Mouse (Mus musculus) heart, postnatal 10 days (tissue): ENCODE measurements around the gene AC170998.1. TPM values are rescaled to one million over a fixed set of nuclear protein-coding genes. Genes with fewer than 3 reads are reported as not detected.
"Not testable (repeated sequence)": the region's sequence is repeated elsewhere in the genome, so short reads cannot be mapped to it uniquely, and the experiment has no call there.

Source experiments
- DNase-seq, 2 experiments: peaks; one replicate each; pipeline ENCODE4 v3.0.0; 2021
- intact Hi-C: fragments of 180-260 bp; cut with DNase I; formaldehyde crosslinking; loops from one replicate; pipeline ENCODE4 v1.15.1; 2025
- total RNA-seq, 2 experiments: library from RNA; stranded (reverse); gene quantifications; 2 replicates each; pipeline ENCODE4 v1.2.3; 2021

Gene AC170998.1
- total RNA-seq, 2 experiments from 2014 or later = 0.45 to 0.77 TPM

DNA sequence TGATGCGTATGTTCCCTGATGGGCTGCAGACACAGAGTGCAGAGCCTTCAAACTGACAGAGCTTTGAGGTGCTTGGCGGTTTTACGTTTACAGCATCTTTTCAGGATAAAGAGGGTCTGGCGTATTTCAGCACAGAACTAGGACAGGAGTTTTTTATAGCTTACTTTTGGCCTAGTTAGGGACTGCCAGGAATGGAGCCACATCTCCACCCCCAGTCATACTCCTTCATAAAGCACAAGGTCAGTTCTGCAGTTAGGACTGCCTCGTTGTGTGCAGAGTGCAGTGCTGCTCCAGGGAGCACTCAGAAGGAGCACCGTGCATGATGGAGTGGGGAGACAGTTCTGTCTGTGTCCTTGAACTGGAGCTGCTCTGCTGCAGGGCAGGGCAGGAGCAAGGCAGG is 19.9 kb downstream of the AC170998.1 start:
- intact Hi-C loops = no loop called here
- no peak for DNase-seq

DNA sequence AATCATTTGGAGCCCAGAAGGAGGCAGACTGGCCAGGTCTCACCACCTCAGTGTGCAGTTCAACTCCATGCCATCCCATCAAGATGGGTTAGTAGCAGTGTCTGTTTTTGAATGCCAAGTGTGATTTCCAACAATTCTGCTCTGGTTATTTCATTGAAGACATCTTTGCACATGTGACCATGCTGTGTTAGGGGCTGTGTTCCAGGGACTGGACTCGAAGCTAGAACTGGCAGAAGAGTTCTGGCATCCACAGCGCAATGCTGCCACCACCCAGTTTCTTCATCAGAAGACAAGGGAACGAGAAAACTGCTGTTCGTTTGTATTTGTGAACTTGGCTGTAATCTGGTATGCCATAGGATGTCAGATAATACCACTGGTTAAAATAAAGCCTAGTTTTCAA is 22.1 kb downstream of the AC170998.1 start:
- DNase-seq = no peak
- intact Hi-C loops = no loop called here

DNA sequence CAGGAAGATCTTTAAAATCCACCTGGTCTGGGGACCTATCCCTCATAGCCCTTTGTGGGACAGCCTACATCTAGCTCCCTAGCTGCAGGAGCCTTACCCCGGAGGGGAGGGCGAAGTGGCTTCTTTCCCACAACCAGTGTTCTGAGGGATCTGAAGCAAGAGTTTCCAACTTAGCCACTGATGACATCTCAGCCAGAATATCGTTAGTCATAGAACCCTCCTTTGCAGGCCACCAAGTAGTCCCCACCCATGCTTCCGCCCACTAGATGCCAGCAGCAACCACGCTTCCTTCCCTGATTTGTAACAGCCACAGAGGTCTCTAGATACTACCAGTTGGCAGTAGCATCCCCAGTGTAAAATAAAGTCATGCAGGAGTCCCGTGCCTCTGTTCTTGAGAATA is 24.7 kb downstream of the AC170998.1 start:
- intact Hi-C loops = no loop called here
- DNase-seq = peak in 1 of 2 experiments; percentile 44

DNA sequence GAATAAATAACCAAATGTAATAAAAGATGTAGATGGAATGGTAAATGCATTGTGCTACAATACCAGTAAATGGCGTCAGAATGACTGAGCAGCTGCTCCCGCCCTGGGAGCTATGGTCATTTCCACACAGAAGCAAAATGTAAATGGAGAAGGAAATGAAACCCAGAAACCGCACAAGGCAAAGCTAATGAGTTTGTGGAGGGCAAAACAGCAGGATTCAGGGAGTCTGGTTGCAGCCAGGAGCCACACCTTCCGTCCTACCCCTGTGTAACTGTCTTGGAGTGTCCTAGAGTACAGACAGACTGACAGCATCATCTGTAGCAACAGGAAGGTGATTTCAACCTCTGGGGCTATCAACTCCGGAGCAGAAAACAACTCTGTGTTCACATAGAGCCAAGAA is 30.6 kb downstream of the AC170998.1 start:
- DNase-seq = no peak
- intact Hi-C loops = no loop called here

DNA sequence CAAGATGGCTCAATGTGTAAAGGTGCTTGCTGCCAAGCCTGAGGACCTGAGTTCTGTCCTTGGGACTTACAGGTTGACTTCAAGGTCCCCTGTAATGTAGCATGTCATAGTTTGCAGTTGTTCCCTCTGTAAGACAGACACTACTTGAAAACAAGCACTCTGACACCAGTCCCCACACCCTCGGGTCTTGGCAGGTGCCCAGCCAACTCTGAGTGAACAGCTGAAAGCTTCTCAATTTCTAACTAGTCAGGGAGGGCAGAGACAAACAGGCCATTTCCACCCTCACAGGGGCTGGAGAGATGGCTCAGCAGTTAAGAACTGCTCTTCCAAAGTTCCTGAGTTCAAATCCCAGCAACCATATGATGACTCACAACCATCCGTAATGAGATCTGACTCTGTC is 31.6 kb downstream of the AC170998.1 start:
- intact Hi-C loops = no loop called here
- no peak for DNase-seq

DNA sequence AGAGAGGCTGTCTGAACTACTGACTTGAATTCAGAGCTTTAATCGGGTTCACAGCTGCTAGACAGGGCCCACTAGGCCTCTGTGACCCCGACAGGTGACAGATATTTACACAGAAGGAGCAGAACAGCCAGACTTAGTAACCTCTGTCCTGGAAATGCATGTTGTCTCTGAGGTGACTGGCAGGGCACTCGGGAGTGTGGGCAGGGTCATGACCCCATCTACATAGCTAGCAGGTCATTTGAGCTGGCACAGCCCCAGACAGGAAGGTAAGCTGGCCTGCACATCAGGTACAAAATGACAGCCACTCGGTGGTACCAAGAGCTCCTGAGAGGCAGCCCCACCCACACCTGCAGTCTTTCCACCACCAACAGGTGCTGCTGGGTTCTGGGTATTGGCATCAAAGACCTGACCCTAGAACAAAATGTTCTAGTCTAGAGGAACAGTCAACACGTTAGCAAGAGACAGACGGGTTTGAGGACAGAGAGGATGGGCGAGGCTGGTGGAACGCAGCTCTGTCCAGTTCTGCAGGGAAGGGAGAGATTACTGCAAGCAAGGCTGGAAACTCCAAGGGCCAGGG is 34.9 kb downstream of the AC170998.1 start:
- intact Hi-C loops = no loop called here
- no peak for DNase-seq

DNA sequence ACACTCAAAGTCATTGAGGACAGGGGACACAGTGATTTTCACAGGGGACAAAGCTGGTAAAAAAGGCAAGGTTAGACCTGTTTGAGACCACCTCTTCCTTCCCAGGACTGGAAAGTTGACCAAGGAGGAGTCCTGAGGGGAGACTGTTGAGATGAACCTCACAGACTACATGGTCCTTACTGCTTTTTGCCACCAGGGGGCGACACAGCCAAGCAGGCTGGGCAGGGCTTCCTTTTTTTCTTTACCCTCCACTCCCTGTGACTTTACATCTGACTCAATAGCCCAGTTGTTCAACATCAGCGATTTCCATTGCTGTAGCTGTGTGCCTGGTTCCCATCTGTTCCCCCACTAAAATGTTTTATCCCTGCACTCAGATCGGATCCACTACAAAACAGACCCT is 36.0 kb downstream of the AC170998.1 start:
- intact Hi-C loops = loop anchor here (1.0 to 2.0 kb wide), 2 partner anchors 39 to 164 kb away; partner anchors contain the start of gene Brpf3
- DNase-seq = peak; percentile 80 to 90

DNA sequence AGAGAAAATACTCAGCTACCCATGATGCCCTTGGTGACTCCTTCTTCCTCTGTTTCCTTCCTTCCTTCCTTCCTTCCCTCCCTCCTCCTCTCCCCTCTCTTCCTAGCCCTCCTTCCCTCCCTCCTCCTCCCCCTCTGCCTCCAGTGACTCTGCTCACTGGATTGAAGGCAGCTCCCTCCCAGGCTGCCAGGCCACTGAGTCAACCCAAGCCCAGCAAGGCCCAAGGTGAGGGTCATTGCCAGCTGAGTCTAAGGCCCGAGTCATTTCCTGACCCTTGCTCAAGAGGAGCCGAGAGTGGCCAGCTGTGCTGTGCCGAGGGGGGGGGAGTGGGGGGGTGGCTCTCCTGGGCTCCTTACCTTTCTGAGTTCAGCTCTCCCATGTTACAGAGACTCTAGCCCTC is 40.3 kb downstream of the AC170998.1 start:
- intact Hi-C loops = no loop called here
- DNase-seq = no peak

DNA sequence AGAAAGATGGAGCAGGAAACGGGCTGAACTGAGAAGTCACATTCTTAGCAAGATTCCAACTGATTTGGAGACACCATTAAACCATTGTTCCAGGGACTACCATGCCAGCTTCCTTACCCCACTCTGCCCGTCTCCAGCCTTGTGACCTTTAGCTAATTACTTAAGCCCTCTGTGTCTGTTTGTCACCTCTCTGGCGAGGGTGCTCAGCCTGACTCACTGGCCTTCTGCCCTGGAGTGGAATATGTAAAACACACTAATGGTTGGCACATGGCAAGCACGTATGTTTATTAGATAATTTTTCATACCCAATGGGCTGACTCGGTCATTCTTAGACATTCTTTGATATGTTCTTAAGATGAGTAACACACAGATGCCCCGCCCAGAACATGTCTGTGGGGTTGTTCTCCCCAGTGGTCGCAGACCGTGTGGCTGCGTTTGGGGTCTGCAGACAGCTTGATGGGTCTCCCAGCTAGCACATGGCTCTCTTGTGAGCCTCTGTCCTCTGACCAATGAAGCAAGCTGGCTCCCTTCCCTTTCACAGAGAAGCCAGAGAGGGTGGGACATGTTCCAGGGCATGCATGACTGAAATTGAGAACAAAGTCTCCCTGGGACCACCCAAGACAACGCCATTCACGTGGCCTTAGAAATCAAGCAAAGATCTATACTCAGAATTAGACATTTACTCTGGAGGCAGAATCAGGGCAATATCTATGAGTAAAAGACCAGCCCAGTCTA is 41.1 kb downstream of the AC170998.1 start:
- intact Hi-C loops = no loop called here
- no peak for DNase-seq

DNA sequence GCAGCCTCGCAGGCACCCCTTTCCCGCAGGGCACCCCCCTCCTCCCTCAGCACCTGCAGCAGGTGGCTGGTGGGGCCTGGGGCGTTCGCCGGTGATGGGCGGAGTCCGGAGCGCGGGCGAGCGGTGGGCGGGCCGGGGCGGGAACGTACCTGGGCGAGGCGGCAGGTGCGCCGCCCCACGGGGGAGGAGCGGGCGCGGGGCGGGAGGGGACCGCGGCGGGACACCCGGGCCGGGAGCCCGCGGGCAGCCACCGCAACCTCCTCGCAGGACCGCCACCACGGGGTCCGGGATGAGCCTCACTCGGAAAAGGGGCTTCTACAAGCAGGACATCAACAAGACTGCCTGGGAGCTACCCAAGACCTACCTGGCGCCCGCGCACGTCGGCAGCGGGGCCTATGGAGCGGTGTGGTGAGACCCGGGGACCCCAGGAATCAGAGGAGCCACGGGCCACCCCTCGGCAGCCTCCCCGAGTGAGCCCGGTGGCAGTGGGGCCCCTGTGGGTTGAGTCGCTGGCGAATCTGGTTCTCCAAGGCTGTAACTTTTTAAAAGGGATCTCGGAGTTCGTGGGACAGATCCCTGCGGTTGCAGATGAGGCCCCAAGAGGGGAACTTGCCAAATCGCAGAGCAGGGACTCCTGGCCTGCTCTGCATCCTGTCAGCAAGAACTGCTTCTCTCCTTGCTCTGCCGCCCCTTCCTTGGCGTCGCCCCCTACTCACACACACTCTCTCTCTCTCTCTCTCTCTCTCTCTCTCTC is 43.4 kb downstream of the AC170998.1 start, which contains the start of gene Mapk13:
TSS of gene Mapk13 (plus strand) at position 177 of the 754 bp plus-strand sequence.
- peak in 1 of 2 experiments; percentile 32 for DNase-seq
- intact Hi-C loops = no loop called here

DNA sequence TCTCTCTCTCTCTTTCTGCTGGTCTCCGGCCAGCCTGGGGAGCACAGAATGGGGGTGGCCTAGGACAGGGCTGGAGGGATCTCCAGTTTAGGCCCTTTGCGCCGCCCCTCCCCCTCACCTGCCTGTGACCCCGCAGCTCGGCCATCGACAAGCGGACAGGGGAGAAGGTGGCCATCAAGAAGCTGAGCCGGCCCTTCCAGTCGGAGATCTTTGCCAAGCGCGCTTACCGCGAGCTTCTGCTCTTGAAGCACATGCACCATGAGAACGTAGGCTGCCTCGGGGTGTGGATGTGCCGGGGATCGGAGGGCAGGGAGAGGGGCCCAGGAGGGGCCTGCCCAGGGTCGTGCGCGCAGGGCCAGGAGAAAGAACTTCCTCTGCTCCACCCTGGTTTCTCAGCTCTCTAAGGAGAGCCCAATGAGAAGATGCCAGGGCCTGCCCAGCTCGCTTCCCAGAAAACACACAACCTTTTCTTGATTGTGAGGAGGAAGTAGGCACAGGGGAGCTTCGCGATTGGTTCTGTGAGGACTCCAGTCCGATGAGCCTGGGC is 44.1 kb downstream of the AC170998.1 start:
- DNase-seq = peak in 1 of 2 experiments; percentile 42
- intact Hi-C loops = no loop called here

DNA sequence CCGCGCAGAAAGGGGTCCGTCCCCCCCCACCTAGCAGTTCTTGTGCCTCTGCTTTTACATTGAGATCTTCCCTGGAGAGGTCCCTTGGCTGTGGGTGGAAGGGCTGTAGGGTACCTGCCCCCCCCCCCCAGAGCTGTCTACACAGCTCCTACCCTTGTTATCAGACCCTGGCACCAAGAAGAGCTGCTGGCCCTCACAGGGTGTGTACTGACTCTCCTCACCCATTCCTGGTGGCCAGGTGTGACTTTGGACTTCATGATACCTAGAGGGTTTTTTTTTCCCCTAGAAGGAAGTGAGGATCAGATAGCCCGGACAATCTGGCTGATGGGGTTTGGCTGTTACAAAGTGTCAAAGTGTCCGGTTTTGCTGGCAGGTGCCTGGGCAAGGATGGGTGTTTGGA is 45.4 kb downstream of the AC170998.1 start:
- intact Hi-C loops = no loop called here
- no peak for DNase-seq

DNA sequence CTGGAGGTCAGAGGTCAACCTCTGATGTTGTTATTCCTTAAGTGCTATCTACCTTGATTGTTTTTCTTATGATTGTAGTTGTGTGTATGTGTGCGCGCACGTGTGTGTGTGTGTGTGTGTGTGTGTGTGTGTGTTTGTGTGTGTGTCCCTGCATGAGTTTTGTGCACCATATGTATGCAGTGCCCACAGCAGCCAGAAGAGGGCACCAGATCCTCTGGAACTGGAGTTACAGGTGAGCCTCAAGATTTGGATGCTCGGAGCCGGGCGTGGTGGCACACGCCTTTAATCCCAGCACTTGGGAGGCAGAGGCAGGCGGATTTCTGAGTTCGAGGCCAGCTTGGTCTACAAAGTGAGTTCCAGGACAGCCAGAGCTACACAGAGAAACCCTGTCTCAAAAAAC is 48.4 kb downstream of the AC170998.1 start:
- intact Hi-C loops, DNase-seq: not testable (repeated sequence)

DNA sequence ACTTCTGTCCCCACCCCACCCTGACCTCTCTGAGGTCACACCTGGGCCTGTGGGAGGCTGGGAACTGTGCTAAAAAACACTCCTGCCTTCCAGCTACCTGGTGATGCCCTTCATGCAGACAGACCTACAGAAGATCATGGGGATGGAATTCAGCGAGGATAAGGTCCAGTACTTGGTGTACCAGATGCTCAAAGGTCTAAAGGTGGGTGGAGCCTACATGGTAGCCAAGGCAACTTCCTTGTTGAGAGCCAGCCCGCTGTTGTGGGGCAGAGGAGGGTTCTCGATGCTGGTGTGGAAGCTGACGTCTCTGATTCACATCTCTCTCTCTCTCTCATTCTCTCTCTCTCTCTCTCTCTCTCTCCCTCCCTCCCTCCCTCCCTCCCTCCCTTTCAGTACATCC is 49.3 kb downstream of the AC170998.1 start:
- no peak for DNase-seq
- intact Hi-C loops = no loop called here

Other genes starting within 250 kb of the AC170998.1 start
- 10 to 100 TPM in 1 of 2 experiments, 1 to 10 TPM in 1; 9.8 to 52.9 TPM for gene Fkbp5, start 208.6 kb upstream of the AC170998.1 start, total RNA-seq
- not detected for gene Armc12, start 195.3 kb upstream of the AC170998.1 start, total RNA-seq
- not detected for gene Clpsl2, start 176.7 kb upstream of the AC170998.1 start, total RNA-seq
- not detected for gene Clps, start 165.3 kb upstream of the AC170998.1 start, total RNA-seq
- not detected for gene Lhfpl5, start 150.4 kb upstream of the AC170998.1 start, total RNA-seq
- 10 to 100 TPM; 40.0 to 43.7 TPM for gene Srpk1, start 103.4 kb upstream of the AC170998.1 start, total RNA-seq
- gene Slc26a8, start 35.9 kb upstream of the AC170998.1 start, total RNA-seq = 1 to 10 TPM in 1 of 2 experiments, under 1 TPM in 1; 0.65 to 1.2 TPM
- 10 to 100 TPM; 47.3 to 51.1 TPM for gene Mapk14, start 34.8 kb upstream of the AC170998.1 start, total RNA-seq
- gene Mapk13, start 43.2 kb downstream of the AC170998.1 start, total RNA-seq = 1 to 10 TPM in 1 of 2 experiments, under 1 TPM in 1; 0.45 to 1.1 TPM
- 10 to 100 TPM; 15.2 to 22.3 TPM for gene Brpf3, start 75.0 kb downstream of the AC170998.1 start, total RNA-seq
- gene Pnpla1, start 132.3 kb downstream of the AC170998.1 start, total RNA-seq = not detected
- gene 4930539E08Rik, start 189.2 kb downstream of the AC170998.1 start, total RNA-seq = under 1 TPM in 1 of 2 experiments, not detected in 1; 0.05 TPM
- not detected for gene Pxt1, start 217.8 kb downstream of the AC170998.1 start, total RNA-seq
- gene Kctd20, start 225.9 kb downstream of the AC170998.1 start, total RNA-seq = 10 to 100 TPM; 63.8 to 76.9 TPM